Mouse (Mus musculus): ENCODE results near the gene Hist1h2bh. TPM values are rescaled to one million over a fixed set of nuclear protein-coding genes. Genes with fewer than 3 reads are reported as not detected.
"Not testable (repeated sequence)": the region's sequence is repeated elsewhere in the genome, so short reads cannot be mapped to it uniquely, and the experiment has no call there.

Hist1h2bh gene
- polyA plus RNA-seq, 1 experiment from 2014 or later = 0.37 TPM

DNA sequence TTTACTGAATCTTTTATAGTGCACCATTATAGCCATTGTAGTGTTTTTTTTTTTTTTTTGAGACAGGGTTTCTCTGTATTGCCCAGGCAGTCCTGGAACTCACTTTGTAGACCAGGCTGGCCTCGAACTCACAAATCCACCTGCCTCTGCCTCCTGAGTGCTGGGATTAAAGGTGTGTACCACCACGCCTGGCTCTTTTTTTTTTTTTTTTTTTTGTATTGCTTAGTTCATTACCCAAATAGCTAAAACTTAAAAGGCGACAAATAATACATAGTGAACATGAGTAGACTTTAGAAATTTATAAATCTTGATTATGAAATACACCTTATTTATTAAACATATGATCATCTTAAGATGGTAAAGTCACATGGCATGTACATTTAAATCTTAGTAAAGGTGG is 1.7 kb downstream of the Hist1h2bh start:
- WGBS = 83% methylated on average over 3 of the region's 3 CpGs
- Histone ChIP-seq H3K4me2 (replicated peaks) (no peak overlapping the region), H3K9me3 (no peaks in the 10 kb centered on the region), H3K27ac (replicated peaks) (no peak overlapping the region), H3K27me3 (no peaks in the 10 kb centered on the region), H3K9ac (replicated peaks) (no peak overlapping the region), H3K36me3 (no peaks in the 10 kb centered on the region), H3K4me3 (no peak overlapping the region), H3K4me1 (peaks cover 18% of the 10 kb centered on the region)
- ATAC-seq (replicated peaks) = no peak

DNA sequence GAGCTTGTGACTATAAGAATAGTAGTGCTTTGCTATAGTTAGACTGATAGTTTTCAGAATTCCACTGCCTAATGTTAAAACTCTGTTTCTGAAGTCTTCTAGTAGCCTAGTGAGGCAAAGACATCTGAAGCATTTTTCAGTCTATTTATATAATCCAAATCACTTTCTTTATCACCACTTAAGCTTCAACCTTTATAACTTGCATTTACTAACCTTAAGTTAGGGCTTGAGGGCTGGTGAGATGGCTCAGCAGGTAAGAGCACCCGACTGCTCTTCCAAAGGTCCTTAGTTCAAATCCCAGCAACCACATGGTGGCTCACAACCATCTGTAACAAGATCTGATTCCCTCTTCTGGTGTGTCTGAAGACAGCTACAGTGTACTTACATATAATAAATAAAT is 3.4 kb downstream of the Hist1h2bh start:
- not testable (repeated sequence) for H3K27ac ChIP-seq (replicated peaks); H3K4me2 ChIP-seq (replicated peaks); H3K27me3 ChIP-seq; ATAC-seq (replicated peaks); H3K9me3 ChIP-seq; H3K4me3 ChIP-seq; H3K36me3 ChIP-seq; H3K9ac ChIP-seq (replicated peaks)
- WGBS = 75% methylated on average over 1 of the region's 1 CpGs
- H3K4me1 ChIP-seq = peaks cover 29% of the 10 kb centered on the region

DNA sequence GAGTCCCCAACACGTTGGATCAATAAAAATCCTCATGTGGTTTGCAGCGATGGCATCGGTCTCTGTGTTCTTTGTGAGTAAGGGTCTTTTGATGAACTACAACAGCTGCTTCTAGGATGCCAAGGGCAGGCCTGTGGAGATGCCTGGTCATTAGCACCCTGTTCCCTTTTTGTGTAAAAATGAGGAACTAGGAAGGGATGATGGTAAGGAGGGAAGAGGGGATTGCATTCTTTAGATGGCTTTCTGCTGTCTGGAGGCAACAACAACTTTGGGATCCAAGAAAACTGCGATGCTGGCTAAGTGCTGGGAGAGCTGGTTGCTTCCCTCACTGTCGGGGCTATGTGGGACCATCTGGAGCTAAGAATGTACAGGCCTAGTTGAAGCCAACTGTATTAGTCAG is 4.9 kb downstream of the Hist1h2bh start:
- Histone ChIP-seq H3K9me3 (no peaks in the 10 kb centered on the region), H3K4me1 (peaks cover 37% of the 10 kb centered on the region), H3K9ac (replicated peaks) (no peak overlapping the region), H3K27ac (replicated peaks) (no peak overlapping the region), H3K27me3 (no peaks in the 10 kb centered on the region), H3K36me3 (no peaks in the 10 kb centered on the region), H3K4me2 (replicated peaks) (no peak overlapping the region), H3K4me3 (no peak overlapping the region)
- no peak for ATAC-seq (replicated peaks)
- 78% methylated on average over 5 of the region's 5 CpGs for WGBS

DNA sequence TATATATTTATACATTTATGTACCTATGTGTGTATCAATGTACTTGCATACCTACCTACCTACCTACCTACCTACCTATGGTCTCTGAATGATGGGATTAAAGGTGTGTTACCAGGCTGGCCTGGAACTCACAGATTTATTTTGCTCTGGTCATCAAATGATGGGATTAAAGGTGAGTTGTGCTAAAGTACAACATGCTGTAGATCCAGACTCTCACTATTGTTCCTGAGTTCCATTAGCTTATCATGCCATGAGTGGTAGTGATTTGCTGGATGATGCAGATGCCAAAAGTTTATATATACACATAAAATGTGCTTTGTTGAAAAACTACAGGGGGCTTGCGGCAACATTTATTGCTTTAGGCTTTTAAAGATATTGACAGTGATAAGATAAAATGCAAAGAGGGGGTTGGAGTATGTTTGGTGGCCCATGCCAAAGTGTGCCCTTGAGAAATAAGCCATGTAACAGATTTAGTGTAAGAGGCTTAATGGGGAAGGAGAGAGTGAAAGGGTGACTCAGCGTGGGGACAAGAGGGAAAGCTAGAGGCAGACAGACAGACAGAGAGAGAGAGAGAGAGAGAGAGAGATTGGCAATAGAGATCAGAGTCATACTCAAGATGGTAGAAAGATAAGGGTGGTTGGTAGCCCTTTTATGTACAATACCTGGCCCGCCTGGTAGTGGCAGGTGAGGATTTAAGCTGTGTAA is 6.0 kb downstream of the Hist1h2bh start:
- whole genome bisulfite sequencing = 82% methylated on average over 3 of the region's 3 CpGs
- Histone ChIP-seq H3K27me3 (no peaks in the 10 kb centered on the region), H3K27ac (replicated peaks) (no peak overlapping the region), H3K36me3 (no peaks in the 10 kb centered on the region), H3K9ac (replicated peaks) (no peak overlapping the region), H3K4me3 (no peak overlapping the region), H3K4me2 (replicated peaks) (peak overlapping the region; percentile 82), H3K9me3 (no peaks in the 10 kb centered on the region), H3K4me1 (peaks cover 43% of the 10 kb centered on the region)
- no peak for ATAC-seq (replicated peaks)

DNA sequence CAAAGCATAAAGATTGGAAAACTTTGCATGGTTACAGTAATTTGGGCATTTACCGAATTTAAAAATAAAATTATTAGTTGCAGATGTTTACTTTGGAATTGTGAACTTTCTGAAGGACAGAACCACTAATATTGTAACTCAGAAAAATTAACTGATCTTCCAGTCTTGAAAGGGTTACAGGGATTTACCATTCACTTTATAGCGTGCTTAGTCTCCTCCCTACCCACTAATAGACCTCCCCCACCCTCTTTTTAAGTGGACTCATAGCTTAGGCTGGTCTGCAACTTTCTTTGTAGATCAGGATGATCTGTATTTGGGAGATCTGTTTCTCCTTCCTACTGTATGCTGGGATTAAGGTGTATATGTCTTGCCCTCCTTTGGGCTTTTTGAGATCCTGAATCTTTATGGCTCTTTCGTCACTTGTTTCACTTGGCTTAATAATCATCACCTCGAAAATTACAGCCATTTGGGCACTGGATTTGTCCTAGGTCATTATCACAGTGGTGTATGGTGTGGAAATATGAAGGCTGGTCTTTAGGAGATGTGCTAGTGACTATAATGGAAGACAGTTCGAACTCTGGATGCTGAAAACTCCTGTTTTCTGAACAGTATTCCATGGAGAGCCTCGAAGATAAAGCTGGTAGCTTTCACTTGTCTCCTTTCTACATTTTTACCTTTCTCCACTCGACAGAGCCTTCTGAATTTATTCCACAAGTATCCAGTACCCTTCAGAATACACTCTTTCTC is 6.9 kb downstream of the Hist1h2bh start:
- ATAC-seq (replicated peaks) = no peak
- Histone ChIP-seq H3K4me1 (peaks cover 47% of the 10 kb centered on the region), H3K27me3 (no peaks in the 10 kb centered on the region), H3K27ac (replicated peaks) (0 out of 2 replicates have a peak overlapping the region, but pooled peaks have one; percentile 14), H3K4me2 (replicated peaks) (peak overlapping the region; percentile 82), H3K36me3 (no peaks in the 10 kb centered on the region), H3K9me3 (no peaks in the 10 kb centered on the region), H3K4me3 (peak overlapping the region; percentile 58), H3K9ac (replicated peaks) (peak overlapping the region; percentile 32)
- 13% methylated on average over 7 of the region's 7 CpGs for WGBS

DNA sequence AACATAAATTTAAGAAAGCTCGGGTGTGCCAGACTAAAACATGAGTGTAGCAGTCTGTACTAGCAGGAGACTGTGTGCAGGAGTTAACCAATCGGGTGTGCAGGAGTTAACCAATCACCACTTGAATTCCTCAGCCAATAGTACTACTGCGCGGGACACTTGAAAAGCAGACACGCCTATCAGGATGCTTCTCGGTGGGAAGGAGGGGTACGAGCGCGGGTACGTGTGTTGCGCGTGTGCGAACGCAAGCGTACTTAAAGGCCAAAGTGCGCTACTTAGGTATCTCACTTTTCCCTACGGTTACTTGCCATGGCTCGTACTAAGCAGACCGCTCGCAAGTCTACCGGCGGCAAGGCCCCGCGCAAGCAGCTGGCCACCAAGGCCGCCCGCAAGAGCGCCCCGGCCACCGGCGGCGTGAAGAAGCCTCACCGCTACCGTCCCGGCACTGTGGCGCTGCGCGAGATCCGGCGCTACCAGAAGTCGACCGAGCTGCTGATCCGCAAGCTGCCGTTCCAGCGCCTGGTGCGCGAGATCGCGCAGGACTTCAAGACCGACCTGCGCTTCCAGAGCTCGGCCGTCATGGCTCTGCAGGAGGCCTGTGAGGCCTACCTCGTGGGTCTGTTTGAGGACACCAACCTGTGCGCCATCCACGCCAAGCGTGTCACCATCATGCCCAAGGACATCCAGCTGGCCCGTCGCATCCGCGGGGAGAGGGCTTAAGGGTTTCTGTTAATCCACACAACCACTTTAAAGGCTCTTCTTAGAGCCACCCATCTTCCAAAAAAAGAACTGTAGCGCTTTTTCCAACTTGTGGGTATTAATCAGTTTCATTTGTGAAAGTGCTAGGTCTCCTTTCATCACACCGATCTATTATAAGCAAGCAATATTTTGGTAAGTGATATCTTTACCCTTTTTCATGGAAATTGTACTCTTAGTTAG is 7.8 kb downstream of the Hist1h2bh start, which contains the start of gene Hist1h3g:
Gene Hist1h3g, plus strand, starts transcription at position 286 of the 939 bp plus-strand sequence.
- WGBS = under 1% methylated on average over 49 of the region's 62 CpGs

DNA sequence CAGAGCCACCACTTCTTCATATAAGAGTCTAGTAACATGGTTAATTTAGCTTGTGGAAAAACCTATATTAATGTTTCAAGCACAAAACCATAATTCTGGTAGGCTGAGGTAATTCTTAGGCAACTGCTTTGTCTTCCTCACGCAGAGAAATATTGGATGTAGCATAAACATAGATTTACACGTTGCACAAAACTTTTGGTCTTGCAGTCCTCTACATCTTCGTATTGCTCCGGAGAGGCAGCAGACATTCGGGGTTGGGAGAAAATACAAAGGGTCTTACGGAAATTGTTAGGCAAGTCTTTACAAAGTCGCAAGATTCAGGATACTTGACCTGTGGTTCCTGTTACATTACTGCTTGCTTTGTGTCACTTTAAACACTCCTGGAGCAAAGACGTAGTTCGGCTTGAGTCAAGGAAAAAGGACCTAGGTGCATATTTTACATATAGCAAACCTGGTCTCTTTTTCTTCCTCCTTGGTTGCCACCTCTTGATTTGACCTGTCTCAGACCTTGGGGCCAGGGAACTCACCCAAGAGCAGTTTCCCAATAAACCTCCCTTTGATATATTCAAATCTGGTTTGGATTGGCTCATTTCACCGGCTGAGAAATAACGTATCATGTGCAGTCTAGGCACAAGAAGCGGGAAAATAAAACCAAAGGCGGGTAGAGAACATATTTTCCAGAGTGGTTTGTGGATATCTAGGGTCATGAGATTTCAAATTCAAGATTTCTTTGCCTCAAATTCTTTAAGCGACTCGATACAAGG is 8.6 kb downstream of the Hist1h2bh start:
- Histone ChIP-seq H3K9ac (replicated peaks) (peak overlapping the region; percentile 46), H3K4me2 (replicated peaks) (peak overlapping the region; percentile 82), H3K36me3 (no peaks in the 10 kb centered on the region), H3K4me1 (peaks cover 52% of the 10 kb centered on the region), H3K9me3 (no peaks in the 10 kb centered on the region), H3K4me3 (peak overlapping the region; percentile 58), H3K27me3 (no peaks in the 10 kb centered on the region), H3K27ac (replicated peaks) (peak overlapping the region; percentile 99)
- no peak for ATAC-seq (replicated peaks)
- WGBS = under 1% methylated on average over 15 of the region's 15 CpGs

More for the DNA sequence above, 7.8 kb downstream of the Hist1h2bh start, which contains the start of gene Hist1h3g:
- H3K9me3 ChIP-seq, H3K36me3 ChIP-seq, H3K27me3 ChIP-seq: not testable (repeated sequence)
- H3K27ac ChIP-seq (replicated peaks) = peak within 1 kb of the TSS; percentile 99
- peaks cover 47% of the 10 kb centered on the region for H3K4me1 ChIP-seq
- H3K4me3 ChIP-seq = peak within 1 kb of the TSS; percentile 58
- peak within 1 kb of the TSS; percentile 82 for H3K4me2 ChIP-seq (replicated peaks)
- peak; percentile 92 for ATAC-seq (replicated peaks)
- H3K9ac ChIP-seq (replicated peaks) = peak within 1 kb of the TSS; percentile 46

DNA sequence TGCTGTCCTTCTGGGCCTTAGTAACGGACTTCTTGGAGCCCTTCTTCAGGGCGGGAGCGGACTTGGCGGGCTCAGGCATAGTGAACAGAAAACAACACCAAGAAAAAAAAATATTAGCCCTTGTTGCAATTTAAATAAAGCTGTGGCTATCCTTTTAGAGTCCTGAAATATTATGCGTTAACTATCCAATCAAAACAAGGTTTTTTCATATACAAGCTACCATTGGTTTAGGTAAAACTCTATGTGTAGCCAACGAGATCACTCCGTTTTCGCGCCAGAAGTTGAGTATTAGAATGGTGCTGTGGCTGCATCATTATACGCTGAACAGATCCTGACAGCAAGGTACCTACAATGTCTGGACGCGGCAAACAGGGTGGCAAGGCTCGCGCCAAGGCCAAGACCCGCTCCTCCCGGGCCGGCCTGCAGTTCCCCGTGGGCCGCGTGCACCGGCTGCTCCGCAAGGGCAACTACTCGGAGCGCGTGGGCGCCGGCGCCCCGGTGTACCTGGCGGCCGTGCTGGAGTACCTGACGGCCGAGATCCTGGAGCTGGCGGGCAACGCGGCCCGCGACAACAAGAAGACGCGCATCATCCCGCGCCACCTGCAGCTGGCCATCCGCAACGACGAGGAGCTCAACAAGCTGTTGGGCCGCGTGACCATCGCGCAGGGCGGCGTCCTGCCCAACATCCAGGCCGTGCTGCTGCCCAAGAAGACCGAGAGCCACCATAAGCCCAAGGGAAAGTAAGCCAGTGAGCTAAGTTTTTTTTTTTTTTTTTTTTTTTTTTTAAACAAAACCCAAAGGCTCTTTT is 9.4 kb downstream of the Hist1h2bh start, which contains the start of gene Hist1h2af:
Gene Hist1h2af, plus strand, starts transcription at position 347 of the 808 bp plus-strand sequence.
- H3K27me3 ChIP-seq, H3K36me3 ChIP-seq, H3K9me3 ChIP-seq: not testable (repeated sequence)
- peak within 1 kb of the TSS; percentile 46 for H3K9ac ChIP-seq (replicated peaks)
- peak within 1 kb of the TSS; percentile 99 for H3K27ac ChIP-seq (replicated peaks)
- peak within 1 kb of the TSS; percentile 82 for H3K4me2 ChIP-seq (replicated peaks)
- under 1% methylated on average over 30 of the region's 53 CpGs for WGBS
- peak; percentile 42 for ATAC-seq (replicated peaks)
- H3K4me3 ChIP-seq = peak within 1 kb of the TSS; percentile 58
- peaks cover 59% of the 10 kb centered on the region for H3K4me1 ChIP-seq

DNA sequence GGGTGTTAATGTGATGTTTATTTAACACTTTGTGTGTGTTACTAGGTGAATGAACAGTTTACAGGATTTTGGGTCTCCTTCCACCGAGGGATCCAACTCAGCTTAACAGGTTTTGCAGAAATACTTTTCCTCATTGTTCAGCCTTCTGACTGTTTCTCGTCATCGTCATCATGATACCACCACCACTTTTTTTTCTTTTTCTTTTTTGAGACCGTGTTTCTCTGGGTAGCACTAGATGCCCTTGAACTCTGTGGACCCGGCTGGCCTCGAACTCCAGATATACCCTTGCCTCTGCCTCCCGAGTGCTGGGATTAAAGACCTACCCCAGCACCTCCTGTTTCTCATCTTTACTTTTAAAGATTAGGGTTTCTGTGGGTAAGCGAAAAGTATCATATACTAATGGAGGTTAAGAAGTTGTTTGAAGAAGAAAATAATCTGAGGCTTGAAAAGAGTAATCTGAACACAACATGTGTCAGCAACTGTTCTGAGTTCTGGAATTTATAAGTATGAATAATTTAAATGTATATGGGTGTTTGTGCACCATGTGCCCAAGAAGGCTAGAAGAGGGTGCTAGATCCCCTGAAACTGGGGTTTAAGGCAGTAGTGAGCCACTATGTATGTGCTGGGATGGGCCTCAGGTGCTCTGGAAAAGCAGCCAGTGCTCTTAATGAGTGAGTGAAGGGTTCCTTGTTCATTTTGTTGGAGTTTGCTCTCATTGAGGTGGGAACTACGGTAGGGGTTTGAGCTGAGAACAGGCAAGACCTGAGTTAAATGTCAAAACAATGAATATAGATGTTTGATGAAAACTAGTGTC is 10.7 kb downstream of the Hist1h2bh start:
- peak overlapping the region; percentile 58 for H3K4me3 ChIP-seq
- H3K36me3 ChIP-seq = no peaks in the 10 kb centered on the region
- no peaks in the 10 kb centered on the region for H3K9me3 ChIP-seq
- 14% methylated on average over 9 of the region's 9 CpGs for WGBS
- no peak for ATAC-seq (replicated peaks)
- peak overlapping the region; percentile 99 for H3K27ac ChIP-seq (replicated peaks)
- no peaks in the 10 kb centered on the region for H3K27me3 ChIP-seq
- peak overlapping the region; percentile 78 for H3K9ac ChIP-seq (replicated peaks)
- H3K4me2 ChIP-seq (replicated peaks) = peak overlapping the region; percentile 82
- H3K4me1 ChIP-seq = peaks cover 59% of the 10 kb centered on the region

All from forebrain, embryonic 15.5 days (tissue).